Mouse (Mus musculus): Measurements from ENCODE around the gene Slc39a2.

Slc39a2 gene

GRCm38 (mm10) chr14:51932092-51933020 lies 39.7 kb downstream of the Slc39a2 start:
- no peak for DNase-seq (ENCODE audit: low spot score in 2 of 2)

GRCm38 (mm10) chr14:51939005-51939404 lies 46.3 kb downstream of the Slc39a2 start:
- DNase-seq (ENCODE audit: low spot score in 2 of 2) = no peak

- DNase-seq (ENCODE audit: low spot score in 2 of 2) = no peak
Observed at GRCm38 (mm10) chr14:51940944-51941560, 48.4 kb downstream of the Slc39a2 start.

GRCm38 (mm10) chr14:51941577-51941976 lies 48.9 kb downstream of the Slc39a2 start:
- DNase-seq (ENCODE audit: low spot score in 2 of 2) = no peak

- no peak for DNase-seq (ENCODE audit: low spot score in 2 of 2)
Observed at GRCm38 (mm10) chr14:51942236-51942635, 49.5 kb downstream of the Slc39a2 start.

GRCm38 (mm10) chr14:51943336-51943735 lies 50.6 kb downstream of the Slc39a2 start:
- DNase-seq (ENCODE audit: low spot score in 2 of 2) = no peak

Measured in thymus, postnatal 10 days (tissue).